Mouse (Mus musculus) kidney, embryonic 14.5 days (tissue): ENCODE data around the gene Dhrs1. TPM values are rescaled to one million over a fixed set of nuclear protein-coding genes. Genes with fewer than 3 reads are reported as not detected.

Source experiments
- polyA plus RNA-seq: library from polyadenylated mRNA; unstranded; fragments of >200 nt; fragmentation: Nextera tagmentation; extraction: Ambion mirVana; gene quantifications from 2 replicates; pipeline ENCODE4 v1.2.1, GENCODE M21; 2014

The Dhrs1 gene
- polyA plus RNA-seq, 1 experiment from 2014 or later = 82.3 TPM

Other genes starting within 250 kb of the Dhrs1 start
- gene Cpne6, start 235.2 kb downstream of the Dhrs1 start, polyA plus RNA-seq = 0.18 TPM in 1 of 2 replicates, not detected in the other
- not detected in 2 replicates for gene Nrl, start 220.7 kb downstream of the Dhrs1 start, polyA plus RNA-seq
- gene Pck2, start 205.4 kb downstream of the Dhrs1 start, polyA plus RNA-seq = 25.0 and 37.1 TPM in 2 replicates
- gene Dcaf11, start 185.7 kb downstream of the Dhrs1 start, polyA plus RNA-seq = 62.9 and 90.2 TPM in 2 replicates
- 0.66 and 1.5 TPM in 2 replicates for gene A730061H03Rik, start 185.3 kb downstream of the Dhrs1 start, polyA plus RNA-seq
- gene Fitm1, start 170.1 kb downstream of the Dhrs1 start, polyA plus RNA-seq = 0.96 and 1.0 TPM in 2 replicates
- gene Psme1, start 167.6 kb downstream of the Dhrs1 start, polyA plus RNA-seq = 131 and 142 TPM in 2 replicates
- gene Emc9, start 160.4 kb downstream of the Dhrs1 start, polyA plus RNA-seq = 5.6 and 7.5 TPM in 2 replicates
- 224 and 286 TPM in 2 replicates for gene Psme2, start 154.6 kb downstream of the Dhrs1 start, polyA plus RNA-seq
- 12.4 and 17.7 TPM in 2 replicates for gene Rnf31, start 154.0 kb downstream of the Dhrs1 start, polyA plus RNA-seq
- gene Irf9, start 142.1 kb downstream of the Dhrs1 start, polyA plus RNA-seq = 9.7 and 11.6 TPM in 2 replicates
- 17.5 and 25.1 TPM in 2 replicates for gene Rec8, start 127.7 kb downstream of the Dhrs1 start, polyA plus RNA-seq
- gene Ipo4, start 109.7 kb downstream of the Dhrs1 start, polyA plus RNA-seq = 101 and 119 TPM in 2 replicates
- gene Gm49378, start 107.8 kb downstream of the Dhrs1 start, polyA plus RNA-seq = 3.4 TPM in 2 replicates
- gene Tm9sf1, start 101.9 kb downstream of the Dhrs1 start, polyA plus RNA-seq = 76.3 and 117 TPM in 2 replicates
- 0.72 and 0.77 TPM in 2 replicates for gene Tssk4, start 95.5 kb downstream of the Dhrs1 start, polyA plus RNA-seq
- gene Mdp1, start 85.2 kb downstream of the Dhrs1 start, polyA plus RNA-seq = 52.0 and 52.7 TPM in 2 replicates
- gene Gmpr2, start 73.7 kb downstream of the Dhrs1 start, polyA plus RNA-seq = 58.4 and 62.9 TPM in 2 replicates
- gene Nedd8, start 73.6 kb downstream of the Dhrs1 start, polyA plus RNA-seq = 586 and 744 TPM in 2 replicates
- 40.3 and 50.1 TPM in 2 replicates for gene Tinf2, start 63.9 kb downstream of the Dhrs1 start, polyA plus RNA-seq
- 0.67 and 1.2 TPM in 2 replicates for gene Tgm1, start 31.8 kb downstream of the Dhrs1 start, polyA plus RNA-seq
- gene Rabggta, start 23.4 kb downstream of the Dhrs1 start, polyA plus RNA-seq = 27.8 and 29.3 TPM in 2 replicates
- 43.3 and 44.0 TPM in 2 replicates for gene Nop9, start within 50 bp of the Dhrs1 start, polyA plus RNA-seq
- 2.9 and 3.6 TPM in 2 replicates for gene Cideb, start 12.8 kb upstream of the Dhrs1 start, polyA plus RNA-seq
- 0.08 and 0.39 TPM in 2 replicates for gene Ltb4r2, start 15.7 kb upstream of the Dhrs1 start, polyA plus RNA-seq
- gene Ltb4r1, start 20.3 kb upstream of the Dhrs1 start, polyA plus RNA-seq = 0.23 TPM in 1 of 2 replicates, not detected in the other
- 7.8 and 10.4 TPM in 2 replicates for gene Adcy4, start 38.4 kb upstream of the Dhrs1 start, polyA plus RNA-seq
- gene Ripk3, start 43.2 kb upstream of the Dhrs1 start, polyA plus RNA-seq = 38.1 and 43.3 TPM in 2 replicates
- 26.3 and 33.8 TPM in 2 replicates for gene Nfatc4, start 77.5 kb upstream of the Dhrs1 start, polyA plus RNA-seq
- gene Nynrin, start 108.3 kb upstream of the Dhrs1 start, polyA plus RNA-seq = 11.0 and 15.6 TPM in 2 replicates
- 0.23 and 0.31 TPM in 2 replicates for gene Cbln3, start 138.7 kb upstream of the Dhrs1 start, polyA plus RNA-seq
- 7.0 and 9.7 TPM in 2 replicates for gene Khnyn, start 139.3 kb upstream of the Dhrs1 start, polyA plus RNA-seq
- gene Sdr39u1, start 154.6 kb upstream of the Dhrs1 start, polyA plus RNA-seq = 61.3 and 64.7 TPM in 2 replicates
- gene Cma1, start 199.0 kb upstream of the Dhrs1 start, polyA plus RNA-seq = 0.30 and 1.1 TPM in 2 replicates
- not detected in 2 replicates for gene Cma2, start 205.3 kb upstream of the Dhrs1 start, polyA plus RNA-seq